Mouse (Mus musculus): ENCODE data around the gene March6. TPM values are rescaled to one million over a fixed set of nuclear protein-coding genes. Genes with fewer than 3 reads are reported as not detected.

The March6 gene
- 99.8 and 106 TPM in 2 replicates for polyA plus RNA-seq (2015; fragmentation: Nextera tagmentation; extraction: Ambion mirVana)

GRCm38 (mm10) chr15:31530659-31531445, at the start of gene March6:
Gene March6 (minus strand): TSS chr15:31531053.
- WGBS, result under 1% methylated on average over 92 of the region's 132 CpGs
- peak; percentile 95 for ATAC-seq
- H3K27me3 ChIP-seq (ENCODE audit: control insufficient read depth, insufficient read depth, low read depth, low read length), result no peaks in the 10 kb centered on the region
- H3K27ac ChIP-seq (ENCODE audit: low read length), result peak within 1 kb of the TSS; percentile 97
- no peaks in the 10 kb centered on the region for H3K36me3 ChIP-seq (ENCODE audit: control insufficient read depth, insufficient read depth, low read length)
- no peaks in the 10 kb centered on the region for H3K9me3 ChIP-seq (replicated peaks; ENCODE audit: control insufficient read depth, low read length, poor library complexity, severe bottlenecking)
- H3K9ac ChIP-seq (ENCODE audit: low read depth, low read length), result peak within 1 kb of the TSS; percentile 95
- peaks cover 16% of the 10 kb centered on the region for H3K4me1 ChIP-seq (ENCODE audit: control insufficient read depth, insufficient read depth, low read length)
- peak within 1 kb of the TSS; percentile 92 for H3K4me2 ChIP-seq (ENCODE audit: low read length)
- H3K4me3 ChIP-seq (ENCODE audit: low read depth, low read length), result peak within 1 kb of the TSS; percentile 94

- Histone ChIP-seq H3K36me3 (ENCODE audit: control insufficient read depth, insufficient read depth, low read length) (no peaks in the 10 kb centered on the region), H3K9ac (ENCODE audit: low read depth, low read length) (no peak overlapping the region), H3K4me3 (ENCODE audit: low read depth, low read length) (no peak overlapping the region), H3K27me3 (ENCODE audit: control insufficient read depth, insufficient read depth, low read depth, low read length) (no peaks in the 10 kb centered on the region), H3K4me2 (ENCODE audit: low read length) (no peak overlapping the region), H3K27ac (ENCODE audit: low read length) (no peak overlapping the region), H3K4me1 (ENCODE audit: control insufficient read depth, insufficient read depth, low read length) (no peaks in the 10 kb centered on the region), H3K9me3 (replicated peaks; ENCODE audit: control insufficient read depth, low read length, poor library complexity, severe bottlenecking) (no peaks in the 10 kb centered on the region)
- no peak for ATAC-seq
- 79% methylated on average over 5 of the region's 5 CpGs for WGBS
Observed at GRCm38 (mm10) chr15:31576076-31576475, 45.2 kb upstream of the March6 start.

GRCm38 (mm10) chr15:31573692-31574091, 42.8 kb upstream of the March6 start:
- H3K4me1 ChIP-seq (ENCODE audit: control insufficient read depth, insufficient read depth, low read length), result no peaks in the 10 kb centered on the region
- no peaks in the 10 kb centered on the region for H3K9me3 ChIP-seq (replicated peaks; ENCODE audit: control insufficient read depth, low read length, poor library complexity, severe bottlenecking)
- H3K27ac ChIP-seq (ENCODE audit: low read length), result no peak overlapping the region
- H3K4me3 ChIP-seq (ENCODE audit: low read depth, low read length), result no peak overlapping the region
- no peak overlapping the region for H3K4me2 ChIP-seq (ENCODE audit: low read length)
- no peak for ATAC-seq
- H3K36me3 ChIP-seq (ENCODE audit: control insufficient read depth, insufficient read depth, low read length), result no peaks in the 10 kb centered on the region
- H3K27me3 ChIP-seq (ENCODE audit: control insufficient read depth, insufficient read depth, low read depth, low read length), result no peaks in the 10 kb centered on the region
- H3K9ac ChIP-seq (ENCODE audit: low read depth, low read length), result no peak overlapping the region

GRCm38 (mm10) chr15:31573287-31573686, 42.4 kb upstream of the March6 start:
- no peak for ATAC-seq
- Histone ChIP-seq H3K36me3 (ENCODE audit: control insufficient read depth, insufficient read depth, low read length) (no peaks in the 10 kb centered on the region), H3K27ac (ENCODE audit: low read length) (no peak overlapping the region), H3K4me3 (ENCODE audit: low read depth, low read length) (no peak overlapping the region), H3K9me3 (replicated peaks; ENCODE audit: control insufficient read depth, low read length, poor library complexity, severe bottlenecking) (no peaks in the 10 kb centered on the region), H3K4me2 (ENCODE audit: low read length) (no peak overlapping the region), H3K9ac (ENCODE audit: low read depth, low read length) (no peak overlapping the region), H3K27me3 (ENCODE audit: control insufficient read depth, insufficient read depth, low read depth, low read length) (no peaks in the 10 kb centered on the region), H3K4me1 (ENCODE audit: control insufficient read depth, insufficient read depth, low read length) (no peaks in the 10 kb centered on the region)
- WGBS, result 89% methylated on average over 4 of the region's 4 CpGs

- no peaks in the 10 kb centered on the region for H3K27me3 ChIP-seq (ENCODE audit: control insufficient read depth, insufficient read depth, low read depth, low read length)
- no peak overlapping the region for H3K9ac ChIP-seq (ENCODE audit: low read depth, low read length)
- 83% methylated on average over 16 of the region's 16 CpGs for WGBS
- H3K9me3 ChIP-seq (replicated peaks; ENCODE audit: control insufficient read depth, low read length, poor library complexity, severe bottlenecking), result no peaks in the 10 kb centered on the region
- no peaks in the 10 kb centered on the region for H3K4me1 ChIP-seq (ENCODE audit: control insufficient read depth, insufficient read depth, low read length)
- H3K36me3 ChIP-seq (ENCODE audit: control insufficient read depth, insufficient read depth, low read length), result no peaks in the 10 kb centered on the region
- H3K4me3 ChIP-seq (ENCODE audit: low read depth, low read length), result no peak overlapping the region
- no peak for ATAC-seq
- no peak overlapping the region for H3K27ac ChIP-seq (ENCODE audit: low read length)
- no peak overlapping the region for H3K4me2 ChIP-seq (ENCODE audit: low read length)
Observed at GRCm38 (mm10) chr15:31571906-31572722, 41.3 kb upstream of the March6 start.

GRCm38 (mm10) chr15:31570959-31571358, 40.1 kb upstream of the March6 start:
- no peak for ATAC-seq
- WGBS, result 93% methylated on average over 8 of the region's 8 CpGs
- H3K4me3 ChIP-seq (ENCODE audit: low read depth, low read length), result no peak overlapping the region
- no peaks in the 10 kb centered on the region for H3K27me3 ChIP-seq (ENCODE audit: control insufficient read depth, insufficient read depth, low read depth, low read length)
- no peak overlapping the region for H3K9ac ChIP-seq (ENCODE audit: low read depth, low read length)
- no peaks in the 10 kb centered on the region for H3K9me3 ChIP-seq (replicated peaks; ENCODE audit: control insufficient read depth, low read length, poor library complexity, severe bottlenecking)
- H3K4me1 ChIP-seq (ENCODE audit: control insufficient read depth, insufficient read depth, low read length), result no peaks in the 10 kb centered on the region
- no peak overlapping the region for H3K27ac ChIP-seq (ENCODE audit: low read length)
- no peaks in the 10 kb centered on the region for H3K36me3 ChIP-seq (ENCODE audit: control insufficient read depth, insufficient read depth, low read length)
- H3K4me2 ChIP-seq (ENCODE audit: low read length), result no peak overlapping the region

- Histone ChIP-seq H3K36me3 (ENCODE audit: control insufficient read depth, insufficient read depth, low read length) (no peaks in the 10 kb centered on the region), H3K27ac (ENCODE audit: low read length) (no peak overlapping the region), H3K9me3 (replicated peaks; ENCODE audit: control insufficient read depth, low read length, poor library complexity, severe bottlenecking) (no peaks in the 10 kb centered on the region), H3K9ac (ENCODE audit: low read depth, low read length) (no peak overlapping the region), H3K27me3 (ENCODE audit: control insufficient read depth, insufficient read depth, low read depth, low read length) (no peaks in the 10 kb centered on the region), H3K4me1 (ENCODE audit: control insufficient read depth, insufficient read depth, low read length) (no peaks in the 10 kb centered on the region; the same call in 1 of the 2 replicates), H3K4me3 (ENCODE audit: low read depth, low read length) (no peak overlapping the region), H3K4me2 (ENCODE audit: low read length) (no peak overlapping the region)
- ATAC-seq, result no peak
- 73% methylated on average over 9 of the region's 9 CpGs for WGBS
Observed at GRCm38 (mm10) chr15:31569325-31570022, 38.6 kb upstream of the March6 start.

- ATAC-seq, result no peak
- no peak overlapping the region for H3K4me2 ChIP-seq (ENCODE audit: low read length)
- 25% methylated on average over 12 of the region's 12 CpGs for WGBS
Observed at GRCm38 (mm10) chr15:31568581-31568996, 37.7 kb upstream of the March6 start.

More at GRCm38 (mm10) chr15:31568581-31568996, 37.7 kb upstream of the March6 start:
- Histone ChIP-seq H3K4me3 (ENCODE audit: low read depth, low read length) (no peak overlapping the region), H3K4me1 (ENCODE audit: control insufficient read depth, insufficient read depth, low read length) (no peaks in the 10 kb centered on the region; the same call in 1 of the 2 replicates), H3K9me3 (replicated peaks; ENCODE audit: control insufficient read depth, low read length, poor library complexity, severe bottlenecking) (no peaks in the 10 kb centered on the region), H3K9ac (ENCODE audit: low read depth, low read length) (no peak overlapping the region), H3K36me3 (ENCODE audit: control insufficient read depth, insufficient read depth, low read length) (no peaks in the 10 kb centered on the region), H3K27me3 (ENCODE audit: control insufficient read depth, insufficient read depth, low read depth, low read length) (no peaks in the 10 kb centered on the region), H3K27ac (ENCODE audit: low read length) (no peak overlapping the region)
